Mouse (Mus musculus) ovary, postnatal 10 days (tissue): Measurements from ENCODE around the gene Stx5a.

ENCODE experiments used
- DNase-seq: peaks from one replicate; pipeline ENCODE4 v3.0.0; 2022; ENCODE audit warnings: low spot score

The Stx5a gene

DNA sequence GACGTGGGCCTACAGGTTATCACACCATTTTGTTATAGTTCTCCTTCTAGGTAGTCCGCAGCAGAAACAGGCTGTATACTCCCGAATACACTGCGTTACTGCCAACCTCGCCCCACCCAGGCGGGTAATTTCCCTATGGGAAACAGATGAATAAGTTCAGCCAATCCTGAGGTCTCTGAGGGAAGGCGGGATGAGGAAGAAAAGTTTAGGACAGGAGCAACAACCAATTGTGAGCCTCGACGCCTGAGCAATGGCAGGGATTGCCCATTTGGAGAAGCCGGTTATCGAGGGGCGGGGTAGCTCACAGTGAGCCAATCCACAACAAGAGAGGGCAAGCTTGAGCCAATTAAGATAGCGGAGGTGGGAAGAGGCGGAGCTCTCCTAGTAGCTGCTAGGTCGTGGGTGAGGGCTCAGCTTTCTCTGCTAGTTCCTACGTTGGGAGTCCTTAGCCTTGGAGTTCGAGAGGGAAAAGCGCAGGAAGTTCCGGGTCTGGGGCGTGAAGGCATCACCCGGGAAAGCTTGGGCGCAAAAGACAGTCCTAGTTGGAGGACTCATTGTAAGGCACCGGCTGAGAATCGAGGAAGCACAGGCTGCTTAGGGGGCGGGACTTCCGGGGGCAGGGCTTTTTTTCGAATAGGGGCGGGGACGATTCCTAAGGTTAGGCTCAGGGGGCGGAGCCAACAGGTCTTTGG, 61.1 kb downstream of the Stx5a start, which contains the start of gene Zbtb3:
Gene Zbtb3, plus strand, starts transcription at position 426 of the 692 bp plus-strand sequence.
- DNase-seq = peak; percentile 65

DNA sequence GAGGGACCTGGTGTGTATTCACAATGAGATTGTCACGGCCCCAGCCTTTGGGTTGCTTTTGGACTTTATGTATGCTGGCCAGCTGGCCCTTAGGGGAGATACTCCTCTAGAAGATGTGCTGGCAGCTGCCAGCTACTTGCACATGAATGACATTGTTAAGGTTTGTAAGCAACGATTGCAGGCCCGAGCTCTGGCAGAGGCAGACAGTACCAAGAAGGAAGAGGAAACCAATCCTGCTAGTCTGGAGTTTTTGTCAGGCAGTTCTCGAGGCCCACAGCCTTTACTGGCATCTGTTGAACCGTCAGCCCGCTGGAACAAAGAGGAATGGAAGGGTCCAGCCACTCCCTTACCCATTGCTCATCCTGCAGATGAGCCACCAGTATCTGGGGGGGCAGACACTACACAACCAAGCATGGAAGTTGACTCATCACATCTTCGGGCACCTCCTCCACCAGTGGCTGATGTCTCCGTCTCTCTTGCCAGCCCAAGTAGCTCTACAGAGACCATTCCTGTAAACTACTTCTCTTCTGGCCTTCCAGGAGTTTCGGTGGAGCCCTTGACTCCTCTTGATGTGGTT, 62.1 kb downstream of the Stx5a start:
- no peak for DNase-seq

- no peak for DNase-seq
These were observed 62.9 kb downstream of the Stx5a start for GRCm38 (mm10) chr19:8803879-8804660.
